Mouse (Mus musculus): Measurements from ENCODE around the gene Polr2a.

DNA sequence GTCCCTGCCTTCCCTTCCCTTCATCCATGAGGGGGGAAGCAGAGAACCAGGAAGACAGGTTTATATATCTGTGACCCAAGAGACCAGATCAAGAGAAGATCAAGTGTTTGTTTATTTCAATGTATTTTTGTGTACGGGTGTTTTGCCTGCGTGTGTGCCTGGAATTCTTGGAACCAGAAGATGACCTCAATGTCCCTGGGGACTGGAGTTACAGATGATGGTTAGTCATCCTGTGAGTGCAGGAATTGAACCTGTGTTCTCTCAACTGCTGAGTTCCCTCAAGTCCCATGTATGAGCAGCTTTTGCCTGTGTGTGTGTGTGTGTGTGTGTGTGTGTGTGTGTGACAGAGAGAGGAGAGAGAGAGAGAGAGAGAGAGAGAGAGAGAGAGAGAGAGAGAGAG lies 49.2 kb upstream of the Polr2a start:
- TF ChIP-seq CTCF (IDR thresholded peaks at IDR 0.05; ENCODE audit: borderline replicate concordance, insufficient read depth, low read depth, low read length) (no peak), POLR2A (IDR thresholded peaks at IDR 0.05; ENCODE audit: borderline replicate concordance, insufficient read depth, low read length) (no peak)

All from cerebellum, adult 2 months (tissue).